Mouse (Mus musculus) adrenal gland, adult 18-20 months (tissue): ENCODE results near the gene Ccdc85b. TPM values are rescaled to one million over a fixed set of nuclear protein-coding genes. Genes with fewer than 3 reads are reported as not detected.
"Not testable (repeated sequence)": the region's sequence is repeated elsewhere in the genome, so short reads cannot be mapped to it uniquely, and the experiment has no call there.

Experiments used
- DNase-seq, 2 experiments: peaks; one replicate each; pipeline ENCODE4 v3.0.0; 2021 to 2022; ENCODE audit warnings: low spot score in 2 of 2
- total RNA-seq, 2 experiments: library from RNA; stranded (reverse); gene quantifications; 1 replicate in 1 of 2; 2 replicates in 1 of 2; pipeline ENCODE4 v1.2.3; 2021

Ccdc85b gene
- total RNA-seq, 2 experiments from 2014 or later, result 6.4 TPM

DNA sequence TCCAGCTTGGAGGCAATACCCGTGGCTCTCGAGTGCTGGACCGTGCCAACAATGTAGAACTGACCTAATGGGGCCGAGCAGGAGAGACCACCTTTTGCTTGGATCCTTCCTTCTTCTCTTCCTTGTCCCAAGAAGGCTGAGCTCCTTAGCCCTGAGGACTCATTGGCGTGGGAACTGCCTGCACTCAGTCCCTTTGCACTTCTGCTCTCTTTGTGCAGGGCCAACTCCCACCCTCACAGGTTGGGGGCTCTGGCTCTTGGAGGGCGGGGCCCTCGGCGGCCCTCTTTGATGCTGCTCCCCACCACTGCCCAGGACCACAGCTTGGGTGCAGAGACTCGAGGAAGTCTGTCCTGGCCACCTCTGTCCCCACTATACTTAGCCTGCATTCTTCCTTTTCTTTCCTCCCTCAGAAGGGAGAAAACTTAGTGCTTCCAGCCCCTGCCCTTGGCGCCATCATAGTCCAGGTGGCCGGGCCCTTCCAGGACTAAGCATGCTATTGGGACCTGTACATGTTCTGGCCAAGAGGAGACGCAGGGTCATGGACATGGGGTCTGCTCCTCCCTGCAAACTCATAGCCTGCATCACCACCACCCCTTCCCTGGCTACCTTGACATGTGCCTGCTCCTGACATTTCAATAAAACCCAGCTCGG is 30.9 kb downstream of the Ccdc85b start:
- no peak for DNase-seq

DNA sequence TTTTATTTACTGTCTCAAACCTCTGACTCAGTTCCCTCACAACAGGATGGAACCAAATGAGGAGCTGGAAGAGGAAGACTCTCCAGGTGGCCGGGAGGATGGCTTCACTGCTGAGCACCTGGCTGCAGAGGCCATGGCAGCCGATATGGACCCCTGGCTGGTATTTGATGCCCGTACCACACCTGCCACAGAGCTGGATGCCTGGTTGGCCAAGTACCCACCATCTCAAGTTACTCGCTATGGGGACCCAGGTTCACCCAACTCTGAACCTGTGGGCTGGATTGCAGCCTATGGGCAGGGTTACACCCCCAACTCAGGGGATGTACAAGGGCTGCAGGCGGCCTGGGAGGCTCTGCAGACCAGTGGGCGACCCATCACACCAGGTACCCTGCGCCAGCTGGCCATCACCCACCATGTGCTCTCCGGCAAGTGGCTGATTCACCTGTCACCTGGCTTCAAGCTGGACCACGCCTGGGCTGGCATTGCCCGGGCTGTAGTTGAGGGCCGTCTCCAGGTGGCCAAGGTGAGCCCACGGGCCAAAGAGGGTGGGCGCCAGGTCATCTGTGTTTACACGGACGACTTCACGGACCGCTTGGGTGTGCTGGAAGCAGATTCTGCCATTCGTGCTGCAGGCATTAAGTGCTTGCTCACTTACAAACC is 31.7 kb downstream of the Ccdc85b start:
- no peak for DNase-seq

DNA sequence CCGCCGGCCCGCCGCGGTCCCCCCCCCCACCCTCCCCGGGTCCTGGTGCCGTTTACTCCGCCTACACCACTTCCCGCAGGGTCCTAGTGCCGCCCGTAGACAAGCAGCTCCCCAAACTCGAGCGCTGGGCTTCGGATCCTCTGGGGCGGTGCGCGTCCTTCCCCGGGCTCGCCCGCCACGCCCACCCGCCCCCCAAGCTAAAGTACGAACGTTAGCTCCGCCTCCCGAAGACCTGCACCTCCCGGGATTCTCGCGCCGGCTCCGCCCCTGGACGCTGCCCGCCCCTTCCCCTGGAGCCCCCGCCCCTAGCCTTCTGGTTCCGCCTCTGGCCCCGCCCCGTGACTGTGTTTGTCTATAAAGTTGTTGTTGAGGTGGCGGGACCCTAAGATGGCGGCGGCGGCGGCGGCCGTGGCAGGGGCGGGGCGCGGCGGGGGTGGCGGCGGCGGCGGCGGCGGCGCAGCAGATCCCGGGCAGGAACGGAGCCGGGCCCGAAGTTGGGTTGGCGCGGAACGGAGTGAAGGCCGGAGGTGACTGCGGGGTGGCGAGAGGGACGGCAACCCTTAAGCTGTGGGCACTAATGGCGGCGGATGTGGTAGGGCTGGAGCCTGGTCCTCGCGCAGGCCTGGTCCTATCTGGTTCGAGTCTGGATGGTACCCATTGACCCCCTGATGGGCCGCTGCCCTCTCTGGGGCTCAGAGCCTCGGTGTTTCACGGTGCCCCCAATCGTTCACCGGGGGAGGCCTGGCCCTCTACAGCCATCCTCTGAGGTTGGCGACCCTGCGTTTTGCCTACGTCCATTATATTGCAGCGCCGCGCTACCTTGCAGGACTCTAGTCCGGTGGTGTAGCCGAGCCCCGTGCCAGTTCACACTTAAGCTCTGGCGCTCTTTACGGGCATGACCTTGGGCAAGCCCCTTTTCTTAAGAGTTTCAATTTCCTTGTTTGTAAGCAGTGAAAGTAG is 32.6 kb downstream of the Ccdc85b start, which contains the start of the genes Drap1 and AI837181:
Gene Drap1 (minus strand): TSS at position 198 of the 960 bp plus-strand sequence.
Gene AI837181 (plus strand): TSS at position 363 of the 960 bp plus-strand sequence.
- peak; percentile 94 for DNase-seq

DNA sequence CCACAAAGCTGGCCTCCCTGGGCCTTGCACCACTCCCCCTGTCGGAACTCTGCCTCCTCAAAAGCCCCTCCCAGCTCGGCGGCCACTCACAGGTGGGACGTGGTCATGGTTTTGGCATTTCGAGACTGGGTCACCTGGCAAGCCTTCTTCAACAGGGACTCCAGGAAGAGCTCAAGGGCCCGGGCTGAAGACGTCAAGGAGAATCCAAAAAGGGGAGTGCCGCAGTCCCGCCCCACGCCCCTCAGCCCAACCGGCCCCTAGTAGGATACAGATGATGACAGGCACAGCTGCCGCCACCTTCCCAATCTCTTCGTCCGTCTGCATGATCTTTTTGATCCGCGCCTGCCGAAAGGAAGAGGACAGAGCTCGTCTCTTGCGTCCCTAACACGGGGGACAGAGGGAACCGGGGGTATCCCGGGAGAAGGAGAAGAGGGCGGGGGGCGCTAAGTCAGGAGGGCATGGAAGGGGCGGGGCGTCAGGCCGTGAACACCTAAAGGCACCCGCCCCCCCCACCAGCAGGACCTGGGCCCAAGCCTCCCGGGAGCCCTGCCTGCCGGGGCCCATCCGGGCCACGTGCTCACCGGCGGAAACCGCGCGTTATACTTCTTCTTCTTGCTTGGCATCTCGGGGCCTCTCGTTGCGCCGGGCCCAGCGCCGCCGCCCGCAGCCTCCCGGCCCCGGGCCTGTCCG is 33.5 kb downstream of the Ccdc85b start:
- peak; percentile 74 to 80 for DNase-seq

DNA sequence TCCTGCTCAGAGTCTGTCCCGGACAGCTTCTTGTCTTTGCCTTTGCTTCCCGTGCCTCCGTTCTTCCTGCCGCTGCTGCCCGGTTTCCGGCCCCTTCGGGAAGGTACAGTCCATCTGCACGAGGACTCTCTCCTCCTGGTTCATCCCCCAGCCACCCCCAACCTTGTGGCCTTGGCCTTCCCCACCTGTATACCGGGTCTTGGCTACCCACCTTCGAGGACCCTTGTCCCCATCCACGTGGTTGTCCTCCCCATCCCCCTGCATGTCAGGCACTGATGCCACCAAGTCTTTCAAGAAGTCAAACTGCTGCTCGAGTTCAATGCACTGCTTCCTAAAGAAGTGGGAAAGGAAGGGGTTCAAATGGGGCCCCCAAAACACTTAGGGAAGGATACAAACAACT is 34.1 kb downstream of the Ccdc85b start:
- DNase-seq, result no peak

DNA sequence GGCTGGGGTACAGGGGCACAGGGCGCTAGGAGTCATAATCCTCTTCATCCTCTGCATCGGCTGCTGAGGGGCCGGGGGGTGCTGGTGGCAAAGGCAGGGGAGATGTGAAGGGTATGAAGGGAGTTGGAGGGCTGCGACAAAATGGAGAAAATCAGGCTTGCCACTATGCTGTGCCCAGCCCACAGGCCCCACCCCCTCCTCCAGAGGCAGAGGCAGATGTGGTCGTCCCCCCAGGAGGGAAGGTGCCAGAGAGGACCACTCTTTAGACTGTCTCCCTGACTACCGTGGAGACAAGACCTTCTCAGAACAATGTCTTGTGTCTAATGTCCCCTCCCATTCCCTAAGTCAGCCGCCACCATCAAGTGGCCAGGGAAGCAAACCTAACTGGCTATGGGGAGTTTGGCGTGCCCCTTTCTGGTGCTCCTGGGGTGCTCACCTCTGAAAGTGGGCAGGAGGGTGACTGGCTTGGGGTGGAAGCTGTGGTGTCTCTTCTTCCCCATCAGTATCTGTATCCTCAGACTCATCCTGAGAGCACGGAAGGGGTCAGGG is 34.7 kb downstream of the Ccdc85b start:
- no peak for DNase-seq

DNA sequence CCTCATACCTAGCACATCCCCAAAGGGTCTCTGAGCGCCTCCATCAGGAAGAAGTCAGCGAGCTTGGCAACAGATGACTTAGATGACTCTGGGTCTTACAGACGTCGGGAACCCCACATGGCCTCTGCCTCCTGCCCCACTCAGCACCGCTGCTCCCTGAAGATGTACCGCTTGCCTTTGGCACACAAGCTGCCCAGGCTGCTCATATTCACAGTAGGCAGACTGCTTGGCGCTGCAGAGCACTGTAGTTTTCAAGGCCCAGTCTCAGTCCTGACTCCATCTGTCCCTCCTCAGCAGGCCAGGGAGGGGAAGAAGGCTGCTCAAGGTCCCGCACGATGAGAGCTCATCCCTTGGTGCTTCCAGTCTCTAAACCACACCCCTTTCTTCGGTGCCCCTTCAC is 35.4 kb downstream of the Ccdc85b start:
- no peak for DNase-seq

DNA sequence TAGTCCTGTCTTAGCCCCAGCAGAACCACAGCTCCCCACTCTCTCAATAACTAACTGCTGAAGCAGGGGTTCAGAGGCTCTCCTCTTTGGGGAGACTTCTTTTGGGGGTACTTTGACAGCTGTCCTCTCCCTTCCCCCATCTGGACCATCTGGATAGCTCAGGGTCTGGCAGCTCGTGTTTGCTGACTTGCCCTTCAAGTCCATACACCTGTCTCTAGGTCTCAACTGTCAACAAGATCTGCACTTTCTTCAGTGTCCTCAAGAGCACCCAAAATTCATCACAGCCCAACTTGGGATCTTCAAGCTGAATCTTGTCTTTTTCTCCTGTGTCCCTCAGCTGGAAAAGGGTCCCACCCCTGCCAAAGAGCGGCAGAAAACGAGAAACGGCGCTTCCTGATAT is 35.9 kb downstream of the Ccdc85b start:
- no peak for DNase-seq

DNA sequence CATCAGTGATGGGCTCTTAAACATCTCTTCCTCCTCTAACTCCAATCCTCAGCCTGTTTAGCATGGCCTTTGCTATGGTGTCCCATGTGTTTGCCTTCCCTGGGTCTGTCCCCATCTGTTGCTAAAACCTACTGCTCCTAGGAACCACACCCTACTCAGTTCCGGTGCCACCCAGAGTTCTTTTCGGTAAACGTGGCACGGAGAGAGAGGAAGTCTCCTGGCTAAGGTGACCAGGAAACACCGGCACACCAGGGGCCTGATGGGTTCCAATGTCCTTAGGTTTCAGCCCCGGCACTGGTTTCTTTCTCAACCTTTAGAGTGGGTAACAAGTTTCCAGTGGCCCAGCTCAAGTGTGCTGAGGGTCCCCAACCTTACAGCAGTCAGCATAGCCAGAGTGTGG is 37.1 kb downstream of the Ccdc85b start:
- DNase-seq, result no peak

DNA sequence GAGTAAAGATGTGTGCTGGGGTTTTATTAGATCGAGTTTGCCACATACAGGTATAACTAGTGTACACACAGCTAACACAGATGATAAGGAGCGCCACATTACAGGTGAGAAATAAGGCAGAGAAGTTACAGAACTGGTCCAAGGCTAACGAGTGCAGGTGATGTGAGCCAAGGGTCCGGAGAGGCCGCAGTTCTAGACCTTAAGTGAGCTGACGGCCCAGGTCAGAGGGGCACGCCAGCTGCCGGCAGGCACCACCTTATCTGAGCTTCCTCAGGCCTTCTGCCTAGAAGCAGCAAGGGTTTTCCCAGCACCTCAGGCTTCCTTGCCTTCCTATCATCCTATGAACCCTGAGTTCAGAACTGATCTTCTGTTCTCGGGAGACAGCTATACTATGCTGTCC is 38.1 kb downstream of the Ccdc85b start:
- DNase-seq, result no peak

DNA sequence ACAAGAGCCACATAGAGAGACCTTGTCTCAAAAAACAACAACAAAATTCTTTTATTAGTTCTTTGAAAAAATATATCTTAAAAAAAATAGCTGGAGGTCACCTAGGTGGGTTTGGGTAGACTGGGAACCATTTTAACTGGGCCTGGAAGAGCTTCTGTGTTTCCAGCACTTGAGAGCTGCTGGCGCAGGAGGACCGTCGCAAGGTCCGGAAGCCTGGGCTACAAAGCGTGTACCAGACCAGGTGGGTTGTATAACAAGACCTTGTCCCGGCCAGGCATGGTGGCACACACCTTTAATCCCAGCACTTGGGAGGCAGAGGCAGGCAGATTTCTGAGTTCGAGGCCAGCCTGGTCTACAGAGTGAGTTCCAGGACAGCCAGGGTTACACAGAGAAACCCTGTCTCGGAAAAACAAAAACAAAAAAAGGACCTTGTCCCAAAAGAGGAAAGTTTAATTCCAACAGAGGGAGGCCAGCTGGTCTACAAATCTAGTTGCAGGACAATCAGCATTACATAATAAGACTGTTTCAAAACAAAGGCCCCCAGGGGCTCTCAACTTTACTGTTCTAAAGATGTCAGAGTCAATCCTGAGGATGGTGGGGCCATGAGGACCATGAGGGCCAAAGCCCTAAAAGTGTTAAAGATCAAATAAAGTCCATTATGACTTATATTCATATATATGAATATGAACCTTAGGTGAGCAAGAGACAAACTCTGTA is 38.8 kb downstream of the Ccdc85b start:
- DNase-seq, result no peak

DNA sequence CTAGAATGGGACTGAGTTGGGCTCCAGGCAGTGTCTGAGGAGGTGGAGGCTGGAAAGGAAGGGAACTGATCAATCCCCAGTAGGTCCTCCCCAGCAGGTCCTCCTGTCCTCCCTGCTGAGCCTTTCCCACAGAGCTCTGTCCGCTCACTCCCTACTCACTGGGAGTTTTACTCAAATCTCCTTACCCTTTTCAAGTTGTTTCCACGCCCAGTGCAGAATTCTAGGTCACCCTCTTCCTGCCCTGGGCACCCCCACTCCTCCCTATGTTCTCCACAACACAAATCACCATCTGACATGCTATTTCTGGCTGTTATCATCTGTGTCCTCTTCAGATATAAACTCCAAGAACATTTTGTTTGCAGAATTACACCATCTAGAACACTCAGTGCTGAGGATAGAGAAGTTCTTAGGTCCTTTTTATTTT is 43.1 kb downstream of the Ccdc85b start:
- DNase-seq, result no peak

DNA sequence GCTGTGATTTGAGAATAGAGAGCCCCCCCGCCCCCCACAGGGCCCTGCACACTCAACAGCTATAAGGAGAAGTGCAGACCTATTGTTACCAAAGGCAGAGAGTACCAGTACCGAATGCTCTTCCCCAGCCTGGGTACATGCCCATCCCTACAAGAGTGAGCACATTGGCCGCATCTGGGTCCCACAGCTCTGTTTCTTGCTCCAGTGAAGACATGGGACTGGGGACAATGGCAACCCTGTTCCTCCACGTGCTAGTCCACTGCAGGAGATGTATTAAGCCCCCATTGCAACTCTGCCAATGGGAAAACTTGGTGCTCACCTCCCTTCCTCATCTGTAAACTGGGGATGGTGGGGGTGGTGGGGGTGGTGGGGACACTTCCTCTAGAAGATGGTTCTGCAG is 43.9 kb downstream of the Ccdc85b start:
- DNase-seq, result no peak

DNA sequence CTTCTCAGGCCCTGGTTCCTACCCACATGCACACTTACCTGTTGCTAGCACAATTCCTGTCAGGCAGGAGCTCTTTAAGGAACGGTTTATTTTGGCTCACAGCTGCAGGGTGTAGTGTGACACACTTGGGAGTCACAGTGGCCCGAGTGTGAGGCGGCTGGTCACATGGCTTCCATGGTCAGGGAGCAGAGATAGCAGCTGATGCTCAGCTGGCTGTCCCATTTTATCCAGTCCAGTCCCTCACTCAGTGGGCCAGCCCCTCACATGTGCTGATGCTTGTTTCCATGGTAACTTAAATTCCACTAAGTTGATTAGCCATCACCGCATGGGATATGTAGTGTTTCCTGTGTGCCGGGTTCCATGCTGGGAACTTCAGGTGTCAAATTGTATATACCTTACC is 45.7 kb downstream of the Ccdc85b start:
- no peak for DNase-seq

DNA sequence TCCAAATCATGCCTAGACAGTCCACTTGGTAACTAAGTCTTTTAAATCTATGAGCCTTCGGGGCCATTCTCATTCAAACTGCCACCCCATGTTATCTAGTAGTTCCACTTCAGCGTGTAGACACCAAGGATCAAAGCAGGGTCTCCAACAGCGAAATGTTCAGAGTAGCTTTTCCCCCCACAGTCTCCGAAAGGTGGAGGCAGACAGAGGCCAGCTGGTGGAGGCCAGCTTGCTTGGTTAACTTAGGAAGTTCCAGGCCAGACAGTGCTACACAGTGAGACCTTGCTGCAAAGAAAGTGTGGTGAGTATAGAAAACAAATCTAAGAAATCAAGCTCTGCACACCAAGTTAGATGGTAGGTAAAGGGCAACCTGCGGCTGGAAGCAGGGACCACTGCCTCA is 47.1 kb downstream of the Ccdc85b start:
- no peak for DNase-seq

DNA sequence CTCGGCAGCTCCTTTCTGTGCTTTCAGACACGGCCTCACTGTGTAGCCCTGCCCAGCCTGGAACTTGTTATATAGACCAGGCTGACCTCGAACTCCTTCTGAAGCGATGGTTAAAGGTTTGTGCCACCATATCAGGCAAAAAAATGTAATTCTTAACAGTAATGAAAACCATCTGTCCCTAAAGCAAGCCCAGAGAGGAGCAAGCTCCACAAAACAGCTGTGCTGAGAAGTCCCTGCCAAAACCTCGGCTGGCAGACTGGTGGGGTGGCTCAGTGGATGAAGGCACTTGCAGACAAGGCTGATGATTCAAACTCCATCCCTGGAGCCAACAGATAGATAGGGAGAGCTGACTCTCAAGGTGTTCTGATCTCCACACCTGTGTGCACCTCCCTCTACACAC is 48.6 kb downstream of the Ccdc85b start:
- no peak for DNase-seq

DNA sequence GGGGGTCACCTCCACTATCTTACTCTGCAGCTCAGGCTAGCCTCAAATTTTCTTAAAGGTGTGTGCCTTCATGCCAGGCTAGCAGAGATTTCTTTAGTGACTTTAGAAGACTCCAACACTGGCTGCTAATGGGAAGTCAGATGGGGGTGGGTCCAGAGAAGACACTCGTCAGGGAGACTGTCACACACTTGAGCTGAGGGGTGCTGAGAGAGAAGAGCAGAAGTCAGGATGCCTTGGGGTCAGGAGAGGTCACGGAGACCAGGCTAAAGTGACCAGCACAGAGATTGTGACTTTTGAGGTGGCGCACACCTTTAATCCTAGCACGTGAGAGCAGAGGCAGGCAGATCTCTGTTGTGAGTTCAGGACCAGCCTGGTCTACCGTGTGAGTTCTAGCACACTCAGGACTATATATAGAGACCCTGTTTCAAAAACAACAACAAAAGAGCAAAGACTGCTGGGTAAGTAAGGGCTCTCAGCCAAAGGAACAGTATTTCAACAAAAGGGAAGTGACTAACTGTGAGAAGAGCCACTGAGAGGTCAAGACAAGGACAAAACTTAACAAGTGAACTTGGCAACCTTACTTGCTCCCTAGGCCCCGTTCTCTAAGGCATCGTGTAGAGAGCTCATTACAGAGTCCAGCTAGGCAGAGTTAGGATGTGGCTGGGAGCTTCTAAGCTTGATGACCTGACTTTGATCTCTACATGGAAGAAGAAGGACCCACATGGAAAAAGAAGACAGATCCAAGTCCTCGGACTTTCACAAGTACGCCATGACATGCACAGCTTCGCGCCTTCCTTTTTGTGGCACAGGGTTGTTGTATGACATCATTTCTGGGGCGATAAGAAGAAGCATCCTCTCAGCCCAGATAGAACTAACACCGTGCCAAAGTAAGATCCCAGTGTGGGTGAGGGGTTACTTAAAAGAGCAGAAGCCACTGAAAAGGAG is 49.4 kb downstream of the Ccdc85b start:
- no peak for DNase-seq

DNA sequence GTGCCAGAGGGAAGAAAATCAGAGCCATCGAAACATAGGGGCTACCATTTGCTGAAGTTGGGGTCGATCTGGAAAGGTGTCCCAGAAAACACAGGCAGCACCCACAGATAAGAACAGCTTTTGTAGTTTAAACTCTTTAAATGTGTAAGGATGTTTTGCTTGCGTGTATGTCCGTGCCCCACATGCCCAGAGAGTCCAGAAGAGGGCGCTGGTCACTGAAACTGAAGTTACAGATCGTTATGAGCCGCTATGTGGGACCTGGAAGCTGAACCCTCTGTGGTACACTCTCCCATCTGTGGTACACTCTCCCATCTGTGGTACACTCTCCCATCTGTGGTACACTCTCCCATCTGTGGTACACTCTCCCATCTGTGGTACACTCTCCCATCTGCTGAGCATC is 50.6 kb downstream of the Ccdc85b start:
- peak in 1 of 2 experiments; percentile 56 for DNase-seq

DNA sequence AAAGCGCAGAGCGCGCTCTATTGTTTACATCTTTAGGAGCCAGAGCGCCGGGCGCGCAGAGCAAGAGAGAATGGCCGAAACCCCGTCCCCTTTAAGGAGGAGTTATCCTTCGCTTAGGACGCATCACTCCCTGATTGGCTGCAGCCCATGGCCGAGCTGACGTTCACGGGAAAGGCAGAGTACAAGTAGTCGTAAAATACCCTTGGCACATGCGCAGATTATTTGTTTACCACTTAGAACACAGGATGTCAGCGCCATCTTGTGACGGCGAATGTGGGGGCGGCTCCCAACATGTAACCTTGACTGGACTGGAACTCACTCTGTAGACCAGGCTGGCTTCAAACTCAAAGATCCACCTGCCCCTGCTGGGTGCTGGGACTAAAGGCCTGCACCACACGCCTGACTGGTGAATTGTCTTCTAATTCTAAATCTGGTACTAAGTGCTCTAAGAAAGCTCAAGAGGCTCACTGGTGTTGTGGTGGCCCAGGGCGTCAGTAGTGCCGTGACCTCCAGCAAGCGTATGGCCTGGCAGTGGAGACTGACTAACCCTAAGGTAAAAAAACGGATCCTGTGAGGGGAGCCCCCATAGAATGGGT is 51.1 kb downstream of the Ccdc85b start:
- DNase-seq, result not testable (repeated sequence)
